Mouse (Mus musculus): ENCODE data around the gene C87414. TPM values are rescaled to one million over a fixed set of nuclear protein-coding genes. Genes with fewer than 3 reads are reported as not detected.
"Not testable (repeated sequence)": the region's sequence is repeated elsewhere in the genome, so short reads cannot be mapped to it uniquely, and the experiment has no call there.

The C87414 gene
- total RNA-seq (2021): not detected

GRCm38 (mm10) chr5:93671451-93671850 is at the start of gene C87414:
Gene C87414 (minus strand): TSS chr5:93671551.
- intact Hi-C loops (cut with DNase I); DNase-seq: not testable (repeated sequence)

GRCm38 (mm10) chr5:93684661-93685060 is 13.3 kb upstream of the C87414 start:
- intact Hi-C loops (cut with DNase I); DNase-seq: not testable (repeated sequence)

Other genes starting within 250 kb of the C87414 start
- not detected for gene Gm16427, start 131.4 kb downstream of the C87414 start, total RNA-seq (2021)
- not detected for gene Gm7792, start 172.2 kb upstream of the C87414 start, total RNA-seq (2021)

All from heart, postnatal 36 days (tissue).